Mouse (Mus musculus) CH12.LX (cell line): ENCODE measurements at regions not wholly inside any gene's neighbourhood (a gene's known extent, or its start where the extent isn't known, plus 50 kb on each side); places are given as distances from the start of the nearest gene placed in this dataset.

Experiments
- CHD1 ChIP-seq: IDR thresholded peaks from 2 replicates; pipeline ENCODE4 v1.6.1; 2012; ENCODE audit warnings: low read depth, low read length, improper control_type of control experiment, inconsistent platforms
- CTCF ChIP-seq, 2 experiments: IDR thresholded peaks in 1 of 2; conservative IDR thresholded peaks in 1 of 2; 2 replicates each; pipeline ENCODE4 v1.5.1; 2011 to 2012; ENCODE audit warnings: low read depth in 2 of 2, low read length in 2 of 2, improper control_type of control experiment in 1 of 2, inconsistent platforms in 1 of 2, mild to moderate bottlenecking in 1 of 2, moderate library complexity in 1 of 2
- GABPA ChIP-seq: IDR thresholded peaks from 2 replicates; pipeline ENCODE4 v1.6.1; 2012; ENCODE audit warnings: low read depth, low read length, improper control_type of control experiment, inconsistent platforms; ENCODE audit not compliant: insufficient replicate concordance
- KAT2A ChIP-seq: IDR thresholded peaks from 2 replicates; pipeline ENCODE4 v1.6.1; 2012; ENCODE audit warnings: low read length, improper control_type of control experiment, inconsistent platforms; ENCODE audit not compliant: insufficient replicate concordance
- MXI1 ChIP-seq: IDR thresholded peaks from 2 replicates; pipeline ENCODE4 v1.6.1; 2011; ENCODE audit warnings: mild to moderate bottlenecking, low read depth, low read length, improper control_type of control experiment
- POLR2AphosphoS2 ChIP-seq: IDR thresholded peaks from 2 replicates; pipeline ENCODE4 v1.6.1; 2011; ENCODE audit warnings: low read depth, low read length, improper control_type of control experiment
- TCF12 ChIP-seq: IDR thresholded peaks from 2 replicates; pipeline ENCODE4 v1.6.1; 2014; ENCODE audit warnings: low read depth, mild to moderate bottlenecking, inconsistent platforms, low read length, improper control_type of control experiment
- USF1 ChIP-seq: IDR thresholded peaks from 2 replicates; pipeline ENCODE4 v1.6.1; 2014; ENCODE audit warnings: low read depth, mild to moderate bottlenecking, inconsistent platforms, low read length, improper control_type of control experiment

DNA sequence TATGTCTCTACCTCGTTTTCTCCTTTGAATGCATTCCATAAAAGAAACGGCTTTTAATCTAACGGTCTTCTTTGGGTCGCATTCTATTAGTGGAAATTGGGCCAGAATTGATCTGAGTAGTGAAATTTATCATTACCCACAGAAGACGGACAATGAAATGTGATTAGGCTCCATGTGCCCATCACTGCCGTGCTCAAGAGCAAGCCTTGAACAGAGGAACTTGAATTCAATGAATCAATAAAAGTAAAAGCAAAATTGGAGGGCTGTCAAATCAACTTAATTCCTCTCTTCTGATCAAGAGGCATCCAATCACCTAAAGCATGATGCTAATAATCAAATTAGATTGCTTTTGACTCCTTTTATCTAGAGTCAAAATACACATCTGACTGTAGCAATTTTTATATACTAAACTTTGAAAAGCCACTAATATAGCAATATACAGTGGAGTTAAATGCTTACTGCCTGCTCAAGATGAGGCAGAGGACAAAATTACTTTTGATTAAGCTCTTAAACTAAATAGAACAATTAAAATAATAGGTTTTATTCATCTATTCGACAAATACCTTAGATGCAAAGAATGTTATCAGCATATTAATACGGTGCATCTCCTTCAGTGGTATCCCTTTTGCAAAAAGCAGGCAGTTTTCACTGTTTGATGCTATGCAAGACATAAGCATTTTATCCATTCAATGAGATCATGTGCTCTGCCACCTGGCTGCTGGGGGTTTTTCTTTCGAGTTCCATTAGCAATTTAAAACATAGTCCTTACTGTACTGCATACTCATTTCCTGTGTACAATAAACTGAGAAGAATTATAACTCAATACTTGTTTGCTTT is 321.5 kb upstream of the Robo2 start:
- TF ChIP-seq CTCF (conservative IDR thresholded peaks at IDR 0.05 in 1 of 2, IDR thresholded peaks at IDR 0.05 in 1 of 2; ENCODE audit: low read depth in 2 of 2, low read length in 2 of 2) (no peak), USF1 (no peak), MXI1 (no peak), CHD1 (no peak), POLR2AphosphoS2 (no peak), TCF12 (no peak), GABPA (no peak), KAT2A (no peak)
